Mouse (Mus musculus) frontal cortex, postnatal 14 days (tissue): ENCODE results near the gene Ripor3.
"Not testable (repeated sequence)": the region's sequence is repeated elsewhere in the genome, so short reads cannot be mapped to it uniquely, and the experiment has no call there.

Experiments used
- DNase-seq, 2 experiments: peaks; one replicate each; pipeline ENCODE4 v3.0.0; 2022; ENCODE audit warnings: low spot score in 2 of 2

Ripor3 gene

DNA sequence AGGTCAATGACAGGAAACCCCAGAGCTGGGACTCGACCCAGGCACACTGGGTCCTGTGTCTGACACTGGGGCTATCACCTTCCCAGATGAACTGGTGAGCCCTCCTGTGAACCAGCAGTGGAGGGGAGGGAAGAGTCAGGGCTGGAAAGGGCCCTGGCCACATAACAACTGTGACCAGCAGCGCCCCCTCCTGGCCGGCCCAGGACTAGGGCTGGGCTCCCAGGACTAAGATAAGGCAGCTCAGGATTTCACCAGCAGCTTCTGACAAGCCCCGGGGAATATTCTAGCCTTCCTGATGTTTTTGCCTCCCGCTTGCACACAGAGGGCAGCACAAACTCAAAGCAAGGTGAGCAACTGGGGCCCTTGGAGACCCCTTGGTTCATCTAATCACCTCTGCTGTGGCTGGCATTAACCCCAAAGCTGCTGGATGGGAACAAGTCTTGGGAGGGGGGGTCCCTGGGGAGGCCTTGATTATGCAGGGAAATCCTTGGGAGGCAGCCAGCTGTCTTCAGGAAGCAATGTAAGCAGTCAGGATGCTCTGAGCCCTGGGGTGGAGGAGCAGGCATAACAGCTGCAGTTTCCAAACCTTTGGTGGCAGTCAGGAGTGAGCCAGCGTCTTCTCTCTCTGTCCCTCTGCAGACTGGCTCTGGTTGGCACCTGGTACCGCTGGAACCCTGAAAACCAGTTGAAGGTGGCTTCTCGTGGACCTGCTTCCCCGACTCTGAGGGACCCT is at the start of gene Ripor3:
Ripor3 (minus strand) TSS at position 683 of the 733 bp plus-strand sequence.
- peak in 1 of 2 experiments; percentile 31 for DNase-seq

GRCm38 (mm10) chr2:168059200-168059790 is 48.9 kb upstream of the Ripor3 start:
- no peak for DNase-seq

DNA sequence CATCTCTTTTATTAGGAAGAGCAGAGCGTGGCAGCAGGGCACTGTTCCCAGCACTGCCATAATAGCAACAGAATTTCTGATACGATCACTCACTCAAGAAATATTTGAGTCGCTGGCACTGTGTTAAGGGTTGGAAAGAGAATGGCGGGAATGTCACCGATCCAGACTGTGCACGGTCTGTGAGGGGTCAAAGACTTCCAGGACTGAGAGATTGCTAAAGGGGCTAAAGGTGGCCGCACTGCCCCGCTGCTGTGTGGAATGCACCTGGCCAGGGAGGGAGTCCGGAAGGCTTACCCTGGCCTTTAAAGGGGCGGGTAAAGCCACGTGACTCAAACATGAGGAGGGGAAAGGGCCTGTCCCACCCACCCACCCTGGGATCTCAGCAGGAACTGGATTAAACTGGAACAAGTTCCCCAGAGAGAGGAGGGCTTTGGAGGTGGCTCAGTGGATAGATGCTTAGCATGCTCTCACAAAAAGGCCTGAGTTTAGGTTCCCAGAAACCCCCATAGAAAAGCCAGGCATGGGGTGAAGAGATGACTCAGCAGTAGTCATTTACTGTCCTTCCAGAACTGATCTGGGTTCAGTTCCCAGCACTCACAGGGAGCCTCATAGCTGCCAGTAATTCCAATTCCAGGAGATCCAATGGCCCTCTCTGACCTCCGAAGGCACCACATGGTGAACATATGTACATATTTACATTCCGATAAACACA is 48.2 kb upstream of the Ripor3 start:
- no peak for DNase-seq

DNA sequence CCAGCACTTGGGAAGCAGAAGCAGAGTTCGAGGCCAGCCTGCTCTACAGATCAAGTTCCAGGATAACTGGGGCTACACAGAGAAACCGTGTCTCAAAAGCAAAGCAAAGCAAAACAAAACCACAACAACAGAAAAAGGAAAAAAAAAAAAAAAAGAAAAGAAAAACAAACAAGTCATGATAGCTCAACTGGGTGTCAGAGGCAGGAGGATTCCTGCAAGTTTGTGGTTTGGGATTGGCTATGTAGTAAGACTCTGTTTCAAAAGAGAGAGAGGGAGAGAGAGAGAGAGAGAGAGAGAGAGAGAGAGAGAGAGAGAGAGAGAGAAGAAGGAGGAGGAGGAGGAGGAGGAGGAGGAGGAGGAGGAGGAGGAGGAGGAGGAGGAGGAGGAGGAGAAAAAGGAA is 47.5 kb upstream of the Ripor3 start:
- DNase-seq: not testable (repeated sequence)

GRCm38 (mm10) chr2:168056666-168056933 is 46.2 kb upstream of the Ripor3 start:
- no peak for DNase-seq

DNA sequence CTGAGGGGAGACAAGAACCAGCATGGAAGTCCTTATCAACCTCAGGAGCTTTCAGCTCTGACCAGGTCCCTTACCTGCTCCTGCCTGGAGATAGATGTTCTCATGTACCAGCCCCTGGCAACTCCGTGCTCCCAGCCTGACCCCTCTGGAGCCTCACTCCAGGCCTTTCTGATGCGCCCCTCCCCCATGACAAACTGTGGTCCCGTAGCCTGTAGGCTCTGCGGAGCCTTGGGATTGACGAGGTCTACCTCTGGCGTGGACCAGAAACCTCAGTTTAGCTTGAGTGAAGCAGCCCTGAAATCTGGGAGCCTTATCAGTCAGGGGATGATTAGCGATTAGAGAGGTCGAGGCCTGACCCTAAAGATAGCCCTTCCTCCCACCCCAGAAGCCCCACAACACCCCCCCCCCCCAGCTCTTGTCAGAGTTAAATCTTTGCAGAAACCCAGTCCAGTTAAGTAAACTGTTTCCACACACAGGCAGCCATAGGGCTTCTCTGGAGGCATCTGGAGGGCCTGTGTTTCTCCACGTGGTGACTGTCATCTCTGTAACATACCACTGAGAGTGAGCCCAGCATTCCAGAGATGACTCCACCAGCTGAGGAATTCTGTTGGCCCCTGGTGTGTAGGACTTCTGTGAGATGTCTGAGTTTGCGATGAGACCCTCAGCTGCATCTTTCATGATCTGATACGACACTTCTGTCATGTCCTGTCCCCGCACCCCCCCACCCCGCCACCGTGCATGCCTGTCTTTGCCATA is 45.7 kb upstream of the Ripor3 start:
- DNase-seq: no peak

GRCm38 (mm10) chr2:168054142-168054541 is 43.7 kb upstream of the Ripor3 start:
- DNase-seq: no peak

DNA sequence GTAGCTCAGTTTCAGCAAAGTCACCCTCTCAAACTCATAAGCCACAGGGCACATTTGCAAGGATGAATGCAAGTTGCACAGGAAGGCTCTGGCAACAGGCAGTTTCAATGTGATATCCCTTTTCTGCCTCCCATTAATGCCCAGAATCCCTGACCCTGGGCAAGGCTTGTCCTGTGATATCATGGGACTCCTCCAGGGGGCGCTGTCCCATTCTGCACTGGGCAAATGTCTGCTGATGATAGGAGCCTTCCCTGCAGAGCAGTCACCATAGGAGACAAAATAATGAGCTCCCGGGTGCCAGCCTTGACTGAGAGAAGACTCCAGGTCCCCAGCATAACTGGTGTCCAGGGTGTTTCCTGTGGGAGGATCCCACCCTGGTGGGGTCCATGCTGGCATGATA is 42.3 kb upstream of the Ripor3 start:
- no peak for DNase-seq

GRCm38 (mm10) chr2:168052156-168052555 is 41.7 kb upstream of the Ripor3 start:
- DNase-seq: no peak

- DNase-seq: no peak
These were observed 39.9 kb upstream of the Ripor3 start for GRCm38 (mm10) chr2:168050000-168050942.

DNA sequence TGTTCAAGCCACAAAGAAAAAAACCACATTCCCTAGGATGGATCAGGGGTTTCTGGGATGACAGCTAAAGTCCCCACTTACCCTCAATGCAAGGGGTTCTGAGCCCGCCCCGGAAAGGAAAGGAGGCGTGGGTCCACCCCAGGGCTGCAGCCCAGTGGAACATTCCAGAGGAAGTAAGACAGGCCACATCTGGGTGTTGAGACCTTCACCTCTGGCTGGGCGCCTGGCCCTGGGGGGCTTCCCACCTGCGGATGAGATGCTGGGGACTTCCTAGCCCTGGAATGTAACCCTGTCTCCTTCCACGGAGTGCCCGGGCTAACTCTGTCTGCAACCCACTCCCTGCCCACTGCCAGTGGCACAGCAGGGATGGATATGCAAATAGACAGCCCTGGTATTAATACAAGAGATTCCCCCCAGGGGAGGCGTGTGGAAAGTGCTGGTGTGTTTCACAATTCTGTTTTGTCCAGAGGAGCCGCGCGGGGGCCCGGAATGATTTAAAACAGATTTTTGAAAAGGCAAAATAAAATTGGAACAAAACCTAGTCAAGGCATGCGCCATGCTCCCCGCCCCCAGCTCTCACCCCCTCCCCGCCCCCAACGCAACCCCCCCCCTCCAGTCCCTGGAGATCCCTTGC is 38.7 kb upstream of the Ripor3 start:
- DNase-seq: no peak

DNA sequence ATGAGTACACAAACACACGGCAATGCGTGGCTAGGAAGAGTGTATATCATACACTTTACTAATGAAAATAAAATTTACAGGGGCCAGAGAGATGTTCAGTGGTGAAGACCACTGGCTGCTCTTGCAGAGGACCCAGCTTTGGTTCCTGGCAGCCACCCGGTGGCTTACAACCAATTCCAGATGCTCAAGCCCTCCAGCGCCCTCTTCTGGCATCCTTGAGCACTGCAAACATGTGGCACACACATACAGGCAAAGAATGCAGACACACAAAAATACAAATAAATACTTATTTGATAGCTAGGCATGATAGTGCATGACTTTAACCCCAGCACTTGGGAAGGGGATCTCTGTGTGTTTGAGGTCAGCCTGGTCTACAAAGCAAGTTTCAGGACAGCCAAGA is 36.0 kb upstream of the Ripor3 start:
- no peak for DNase-seq

GRCm38 (mm10) chr2:168045771-168046170 is 35.4 kb upstream of the Ripor3 start:
- DNase-seq: no peak

DNA sequence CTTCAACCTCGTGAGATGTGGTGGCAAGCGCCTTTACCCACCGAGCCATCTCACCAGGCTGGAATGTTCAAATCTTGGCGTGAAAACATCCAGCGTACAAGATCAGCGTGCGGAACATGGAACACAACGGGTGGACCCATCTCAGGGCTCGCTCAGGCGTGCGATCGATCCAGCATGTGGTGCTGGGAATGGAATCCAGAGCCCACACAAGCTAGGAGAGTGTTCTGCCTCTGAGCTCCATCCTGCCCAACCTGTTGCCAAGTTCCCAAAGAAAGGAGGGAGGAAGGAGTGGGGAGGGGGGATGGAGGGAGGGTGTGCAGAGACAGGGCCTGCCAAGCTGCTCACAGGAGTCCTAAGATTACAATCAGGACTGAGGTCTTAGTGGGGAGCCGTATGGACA is 34.9 kb upstream of the Ripor3 start:
- no peak for DNase-seq

DNA sequence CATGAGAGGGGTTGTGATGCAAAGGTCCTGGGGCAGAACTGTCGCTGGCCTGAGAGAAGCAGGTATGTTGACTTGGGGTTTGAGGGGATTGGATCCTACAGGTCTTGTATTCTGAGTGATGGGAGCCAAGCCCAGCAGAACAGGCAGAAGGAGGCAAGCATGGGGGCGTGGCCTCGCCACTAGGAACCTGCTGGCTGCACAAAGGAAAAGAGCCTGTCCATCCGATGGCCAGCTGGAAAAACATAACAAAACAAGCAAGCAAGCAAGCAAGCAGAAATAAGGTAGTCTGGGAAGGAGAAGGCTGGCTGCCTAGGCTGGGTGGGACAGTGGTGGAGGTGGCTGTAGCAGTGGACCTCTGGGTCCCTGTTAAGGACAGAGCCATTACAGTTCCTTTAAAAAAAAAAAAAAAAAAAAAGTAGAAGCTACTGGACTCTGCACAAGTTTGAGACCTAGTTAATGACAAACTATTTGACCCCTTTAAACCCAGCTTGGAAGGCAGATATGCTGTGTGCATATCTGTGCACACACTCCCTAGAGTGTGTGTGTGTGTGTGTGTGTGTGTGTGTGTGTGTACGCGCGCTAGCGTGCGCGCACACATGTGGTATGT is 34.4 kb upstream of the Ripor3 start:
- DNase-seq: no peak

DNA sequence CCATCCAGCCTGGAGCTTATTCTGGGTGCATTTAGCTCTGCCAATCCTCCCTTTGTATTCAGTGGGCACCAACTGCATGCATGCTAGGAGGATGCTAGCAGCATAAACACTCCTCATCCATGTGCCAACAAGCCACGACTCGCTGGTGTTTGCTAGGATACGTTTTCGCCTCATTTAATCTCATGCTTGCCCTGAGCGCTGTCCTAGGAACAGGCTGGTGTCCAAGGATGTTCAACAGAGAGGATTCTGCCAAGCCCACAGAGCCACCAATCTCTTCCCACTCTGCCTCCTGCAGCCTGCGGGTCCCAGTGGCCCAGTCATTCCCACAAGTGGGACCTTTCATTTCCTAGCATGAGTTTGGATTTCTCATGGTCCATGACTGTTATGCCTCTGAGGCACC is 31.6 kb upstream of the Ripor3 start:
- DNase-seq: no peak

GRCm38 (mm10) chr2:168040751-168041150 is 30.3 kb upstream of the Ripor3 start:
- DNase-seq: no peak

DNA sequence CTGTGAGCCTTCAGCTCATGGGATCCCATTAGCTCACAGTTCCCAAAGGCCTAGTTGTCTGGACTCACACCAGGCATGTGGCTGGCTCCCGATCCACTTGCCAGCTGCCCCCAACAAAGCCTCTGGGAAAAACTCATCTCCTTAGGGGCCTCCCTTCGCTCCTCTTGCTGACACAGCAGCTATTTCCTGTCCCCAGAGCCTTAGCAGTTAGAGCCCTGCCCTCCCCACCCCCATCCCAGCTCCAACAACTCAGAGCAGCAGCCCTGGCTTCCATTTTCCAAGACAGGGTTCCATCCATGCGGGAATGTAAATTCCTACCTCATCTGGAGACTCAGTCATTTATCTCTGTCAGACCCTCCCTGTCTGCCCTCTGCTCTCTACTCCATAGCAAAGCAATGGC is 26.6 kb upstream of the Ripor3 start:
- no peak for DNase-seq

DNA sequence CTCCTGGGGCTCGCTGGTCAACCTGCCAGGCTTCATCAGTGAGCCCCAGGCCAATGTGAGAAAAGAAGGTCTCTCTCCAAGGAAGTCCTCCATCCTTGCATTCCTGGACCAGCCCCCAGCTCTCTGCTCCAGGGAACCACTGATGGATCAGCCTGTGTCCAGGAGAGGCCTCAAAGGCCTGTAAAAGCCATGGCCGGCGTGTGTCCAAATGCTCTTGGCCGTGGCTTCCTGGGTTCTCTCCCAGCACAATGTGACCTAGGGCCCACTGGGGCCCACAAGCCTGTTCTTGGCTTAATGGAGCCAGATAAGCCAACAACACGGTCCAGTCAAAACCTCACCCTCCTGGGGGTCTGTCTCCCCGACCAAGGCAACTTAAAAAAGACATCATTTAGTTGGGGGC is 25.5 kb upstream of the Ripor3 start:
- no peak for DNase-seq

DNA sequence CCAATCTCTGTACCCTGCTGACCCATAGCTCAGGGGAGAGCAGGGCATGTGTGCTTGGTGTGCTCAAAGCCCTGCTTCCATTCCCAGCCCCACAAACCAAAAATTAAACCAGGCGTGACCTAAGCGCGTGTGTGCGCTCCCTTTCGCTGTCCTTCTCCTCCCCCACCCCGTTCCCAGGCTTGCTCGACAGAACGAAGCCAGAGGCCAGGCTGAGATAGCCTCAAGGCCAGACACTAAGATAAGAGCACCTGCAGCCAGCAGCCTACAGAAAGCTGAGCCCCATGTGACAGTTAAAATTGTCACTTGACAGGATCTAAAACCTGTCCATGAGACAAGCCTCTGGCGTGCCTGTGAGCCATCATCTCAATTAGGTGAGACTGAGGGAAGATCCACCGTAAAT is 23.5 kb upstream of the Ripor3 start:
- no peak for DNase-seq

GRCm38 (mm10) chr2:168031842-168032241 is 21.4 kb upstream of the Ripor3 start:
- no peak for DNase-seq
